Mouse (Mus musculus): Measurements from ENCODE around the gene Per1. TPM values are rescaled to one million over a fixed set of nuclear protein-coding genes. Genes with fewer than 3 reads are reported as not detected.

Per1 gene
- total and polyA plus RNA-seq, 2 experiments from 2014 or later = 15.4 to 28.5 TPM

- no peak overlapping the region for H3K4me2 ChIP-seq (ENCODE audit: low read depth, low read length, poor library complexity, severe bottlenecking)
- H3K4me3 ChIP-seq (ENCODE audit: low read depth, low read length) = no peak overlapping the region
- peaks cover 5% of the 10 kb centered on the region; the same call in 1 of the 2 replicates for H3K4me1 ChIP-seq (ENCODE audit: insufficient read depth, low read length)
- ATAC-seq (ENCODE audit: low FRiP score) (no peak), DNase-seq (ENCODE audit: low spot score) (no peak)
- no peaks in the 10 kb centered on the region for H3K27me3 ChIP-seq (ENCODE audit: insufficient read depth, low read length)
- no peaks in the 10 kb centered on the region for H3K9me3 ChIP-seq (ENCODE audit: low read length)
- H3K27ac ChIP-seq (ENCODE audit: low read depth, low read length) = no peak overlapping the region
- WGBS = 53% methylated on average over 5 of the region's 5 CpGs
- no peak overlapping the region for H3K9ac ChIP-seq (replicated peaks; ENCODE audit: low read length, poor library complexity, severe bottlenecking)
- TF ChIP-seq CTCF (IDR thresholded peaks at IDR 0.05) = no peak
- H3K36me3 ChIP-seq (ENCODE audit: insufficient read depth, low read length) = no peaks in the 10 kb centered on the region
Measured at GRCm38 (mm10) chr11:69076572-69076971, 18.4 kb upstream of the Per1 start.

- ATAC-seq (ENCODE audit: low FRiP score) = no peak
- H3K27me3 ChIP-seq (ENCODE audit: insufficient read depth, low read length) = no peaks in the 10 kb centered on the region
- H3K4me1 ChIP-seq (ENCODE audit: insufficient read depth, low read length) = peaks cover under 1% of the 10 kb centered on the region; the same call in 1 of the 2 replicates
- H3K9ac ChIP-seq (replicated peaks; ENCODE audit: low read length, poor library complexity, severe bottlenecking) = no peak overlapping the region
- no peaks in the 10 kb centered on the region for H3K36me3 ChIP-seq (ENCODE audit: insufficient read depth, low read length)
- no peak overlapping the region for H3K4me3 ChIP-seq (ENCODE audit: low read depth, low read length)
- no peak overlapping the region for H3K27ac ChIP-seq (ENCODE audit: low read depth, low read length)
- DNase-seq (ENCODE audit: low spot score) = no peak
- no peak for TF ChIP-seq CTCF (IDR thresholded peaks at IDR 0.05)
- WGBS = 86% methylated on average over 9 of the region's 9 CpGs
- H3K4me2 ChIP-seq (ENCODE audit: low read depth, low read length, poor library complexity, severe bottlenecking) = no peak overlapping the region
- no peaks in the 10 kb centered on the region for H3K9me3 ChIP-seq (ENCODE audit: low read length)
Measured at GRCm38 (mm10) chr11:69077316-69077715, 17.7 kb upstream of the Per1 start.

- Histone ChIP-seq H3K4me1 (ENCODE audit: insufficient read depth, low read length) (no peaks in the 10 kb centered on the region), H3K27ac (ENCODE audit: low read depth, low read length) (no peak overlapping the region), H3K36me3 (ENCODE audit: insufficient read depth, low read length) (no peaks in the 10 kb centered on the region), H3K27me3 (ENCODE audit: insufficient read depth, low read length) (no peaks in the 10 kb centered on the region), H3K4me3 (ENCODE audit: low read depth, low read length) (no peak overlapping the region), H3K9me3 (ENCODE audit: low read length) (no peaks in the 10 kb centered on the region), H3K4me2 (ENCODE audit: low read depth, low read length, poor library complexity, severe bottlenecking) (no peak overlapping the region), H3K9ac (replicated peaks; ENCODE audit: low read length, poor library complexity, severe bottlenecking) (no peak overlapping the region)
- no peak for ATAC-seq (ENCODE audit: low FRiP score)
- no peak for TF ChIP-seq CTCF (IDR thresholded peaks at IDR 0.05)
- 86% methylated on average over 6 of the region's 6 CpGs for WGBS
- no peak for DNase-seq (ENCODE audit: low spot score)
Measured at GRCm38 (mm10) chr11:69078041-69078440, 17.0 kb upstream of the Per1 start.

- H3K27ac ChIP-seq (ENCODE audit: low read depth, low read length) = no peak overlapping the region
- no peaks in the 10 kb centered on the region for H3K36me3 ChIP-seq (ENCODE audit: insufficient read depth, low read length)
- ATAC-seq (ENCODE audit: low FRiP score) = no peak
Measured at GRCm38 (mm10) chr11:69078805-69079438, 16.1 kb upstream of the Per1 start.

GRCm38 (mm10) chr11:69080102-69080854, 14.7 kb upstream of the Per1 start:
- no peaks in the 10 kb centered on the region for H3K36me3 ChIP-seq (ENCODE audit: insufficient read depth, low read length)
- H3K9me3 ChIP-seq (ENCODE audit: low read length) = no peaks in the 10 kb centered on the region
- no peaks in the 10 kb centered on the region for H3K27me3 ChIP-seq (ENCODE audit: insufficient read depth, low read length)
- H3K4me2 ChIP-seq (ENCODE audit: low read depth, low read length, poor library complexity, severe bottlenecking) = no peak overlapping the region
- H3K4me3 ChIP-seq (ENCODE audit: low read depth, low read length) = no peak overlapping the region
- no peak overlapping the region for H3K27ac ChIP-seq (ENCODE audit: low read depth, low read length)
- TF ChIP-seq CTCF (IDR thresholded peaks at IDR 0.05) = no peak
- DNase-seq (ENCODE audit: low spot score) (no peak), ATAC-seq (ENCODE audit: low FRiP score) (no peak)
- H3K9ac ChIP-seq (replicated peaks; ENCODE audit: low read length, poor library complexity, severe bottlenecking) = no peak overlapping the region
- H3K4me1 ChIP-seq (ENCODE audit: insufficient read depth, low read length) = no peaks in the 10 kb centered on the region
- WGBS = 90% methylated on average over 15 of the region's 15 CpGs

More at GRCm38 (mm10) chr11:69078805-69079438, 16.1 kb upstream of the Per1 start:
- no peak overlapping the region for H3K4me2 ChIP-seq (ENCODE audit: low read depth, low read length, poor library complexity, severe bottlenecking)
- no peak for TF ChIP-seq CTCF (IDR thresholded peaks at IDR 0.05)
- WGBS = 76% methylated on average over 5 of the region's 5 CpGs
- DNase-seq (ENCODE audit: low spot score) = no peak
- H3K4me3 ChIP-seq (ENCODE audit: low read depth, low read length) = no peak overlapping the region
- no peaks in the 10 kb centered on the region for H3K27me3 ChIP-seq (ENCODE audit: insufficient read depth, low read length)
- no peaks in the 10 kb centered on the region for H3K4me1 ChIP-seq (ENCODE audit: insufficient read depth, low read length)
- no peaks in the 10 kb centered on the region for H3K9me3 ChIP-seq (ENCODE audit: low read length)
- no peak overlapping the region for H3K9ac ChIP-seq (replicated peaks; ENCODE audit: low read length, poor library complexity, severe bottlenecking)

GRCm38 (mm10) chr11:69080855-69081222, 14.2 kb upstream of the Per1 start:
- no peak overlapping the region for H3K27ac ChIP-seq (ENCODE audit: low read depth, low read length)
- ATAC-seq (ENCODE audit: low FRiP score) = no peak
- no peaks in the 10 kb centered on the region for H3K27me3 ChIP-seq (ENCODE audit: insufficient read depth, low read length)
- WGBS = 84% methylated on average over 8 of the region's 8 CpGs
- H3K4me3 ChIP-seq (ENCODE audit: low read depth, low read length) = no peak overlapping the region
- no peak for TF ChIP-seq CTCF (IDR thresholded peaks at IDR 0.05)
- no peaks in the 10 kb centered on the region for H3K4me1 ChIP-seq (ENCODE audit: insufficient read depth, low read length)
- no peak overlapping the region for H3K4me2 ChIP-seq (ENCODE audit: low read depth, low read length, poor library complexity, severe bottlenecking)
- H3K9me3 ChIP-seq (ENCODE audit: low read length) = no peaks in the 10 kb centered on the region
- H3K9ac ChIP-seq (replicated peaks; ENCODE audit: low read length, poor library complexity, severe bottlenecking) = no peak overlapping the region
- no peaks in the 10 kb centered on the region for H3K36me3 ChIP-seq (ENCODE audit: insufficient read depth, low read length)
- DNase-seq (ENCODE audit: low spot score) = no peak
